Mouse (Mus musculus): ENCODE measurements around the gene Myt1l.

GRCm38 (mm10) chr12:29806415-29806814, 278.2 kb downstream of the Myt1l start:
- TF ChIP-seq CTCF (IDR thresholded peaks at IDR 0.05) (no peak), EP300 (IDR thresholded peaks at IDR 0.05) (no peak)

All from lung, postnatal 0 days (tissue).